Mouse (Mus musculus) liver, embryonic 15.5 days (tissue): ENCODE data around the gene Fmo2. TPM values are rescaled to one million over a fixed set of nuclear protein-coding genes. Genes with fewer than 3 reads are reported as not detected.

Source experiments
- ATAC-seq: fragments of 200-750 bp; cut with Nextera tagmentation; 2 replicates; pipeline ENCODE4 v1.8.0; 2017; ENCODE audit warnings: moderate number of reproducible peaks, mild to moderate bottlenecking, moderate library complexity; ENCODE audit not compliant: insufficient read depth
- H3K27ac ChIP-seq: fragments of 300-500 bp; sonication (generic); replicated peaks from 2 replicates; pipeline ENCODE4 v1.5.1; 2015; ENCODE audit warnings: mild to moderate bottlenecking, inconsistent platforms
- H3K27me3 ChIP-seq: fragments of 300-500 bp; sonication (generic); 2 replicates; pipeline ENCODE4 v1.6.1; 2015; ENCODE audit warnings: mild to moderate bottlenecking, inconsistent platforms
- H3K36me3 ChIP-seq: fragments of 300-500 bp; sonication (generic); replicated peaks from 2 replicates; pipeline ENCODE4 v1.6.1; 2015; ENCODE audit warnings: moderate library complexity, mild to moderate bottlenecking, inconsistent platforms
- H3K4me1 ChIP-seq: fragments of 300-500 bp; sonication (generic); replicated peaks from 2 replicates; pipeline ENCODE4 v1.6.1; 2015; ENCODE audit warnings: inconsistent platforms
- H3K4me2 ChIP-seq: fragments of 300-500 bp; sonication (generic); 2 replicates; pipeline ENCODE4 v1.6.1; 2015; ENCODE audit warnings: moderate library complexity, mild to moderate bottlenecking, inconsistent platforms
- H3K4me3 ChIP-seq: fragments of 300-500 bp; sonication (generic); replicated peaks from 2 replicates; pipeline ENCODE4 v1.5.1; 2015; ENCODE audit warnings: mild to moderate bottlenecking, inconsistent platforms
- H3K9ac ChIP-seq: fragments of 300-500 bp; sonication (generic); 2 replicates; pipeline ENCODE4 v1.6.1; 2015; ENCODE audit warnings: moderate library complexity, mild to moderate bottlenecking, inconsistent platforms
- H3K9me3 ChIP-seq: fragments of 300-500 bp; sonication (generic); replicated peaks from 2 replicates; pipeline ENCODE4 v1.6.1; 2016; ENCODE audit warnings: inconsistent platforms
- WGBS: fragments of 180-500 bp; shearing (Covaris S2); methylation state at CpG from one replicate; pipeline ENCODE4 v1.1.7; 2015; ENCODE audit warnings: mixed read lengths; ENCODE audit not compliant: insufficient replicate concordance; 5-methylcytosine and 5-hydroxymethylcytosine counted together
- polyA plus RNA-seq: library from polyadenylated mRNA; unstranded; fragments of >200 nt; fragmentation: Nextera tagmentation; extraction: Ambion mirVana; gene quantifications from 2 replicates; pipeline ENCODE4 v1.2.1, GENCODE M21; 2015

The Fmo2 gene
- polyA plus RNA-seq, 1 experiment from 2014 or later = 0.14 TPM

DNA sequence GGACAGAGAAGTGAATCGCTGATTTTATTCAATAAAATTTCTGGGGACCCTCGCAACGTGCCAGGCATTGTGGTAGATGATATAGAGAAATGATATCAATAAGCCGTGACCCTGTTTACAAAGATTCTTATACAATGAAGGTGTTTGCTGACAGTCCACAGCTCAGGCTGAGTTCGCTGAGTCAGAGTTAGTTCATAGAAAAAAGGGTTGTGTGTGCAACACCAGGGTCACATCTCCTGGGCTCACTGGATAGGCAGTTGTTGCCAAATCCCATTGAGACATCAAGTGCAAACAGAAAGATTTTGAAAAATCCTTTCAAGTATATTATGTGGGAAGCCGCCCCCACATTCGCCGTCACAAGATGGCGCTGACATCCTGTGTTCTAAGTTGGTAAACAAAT lies 58.3 kb downstream of the Fmo2 start:
- no peak overlapping the region for H3K27ac ChIP-seq
- no peak for ATAC-seq
- no peak overlapping the region for H3K4me2 ChIP-seq
- H3K4me1 ChIP-seq = no peaks in the 10 kb centered on the region
- H3K36me3 ChIP-seq = 0 out of 2 replicates have a peak, but pooled peaks cover 3% of the 10 kb centered on the region
- H3K27me3 ChIP-seq = no peaks in the 10 kb centered on the region
- no peak overlapping the region for H3K9ac ChIP-seq
- WGBS = 79% methylated on average over 9 of the region's 9 CpGs
- H3K4me3 ChIP-seq = no peak overlapping the region
- H3K9me3 ChIP-seq = no peaks in the 10 kb centered on the region

DNA sequence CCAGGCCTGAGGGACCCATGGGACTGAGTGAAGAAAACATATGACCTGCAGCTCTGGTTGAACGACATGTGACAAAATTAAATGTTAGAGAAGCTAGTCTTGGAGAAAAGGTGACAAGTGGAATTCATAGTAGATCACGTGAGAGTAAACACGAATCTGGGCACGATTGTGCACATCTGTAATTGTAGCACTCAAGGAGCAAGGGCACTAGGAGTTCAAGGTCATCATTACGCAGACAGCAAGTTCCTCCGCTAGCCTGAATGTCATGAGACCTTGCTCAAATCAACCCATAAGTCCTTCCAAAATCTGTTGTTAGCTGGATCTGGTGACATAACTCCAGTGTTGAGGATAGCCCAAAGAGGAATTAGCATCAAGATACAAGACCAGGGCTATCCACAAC lies 59.5 kb downstream of the Fmo2 start:
- H3K4me3 ChIP-seq = no peak overlapping the region
- H3K9ac ChIP-seq = no peak overlapping the region
- no peaks in the 10 kb centered on the region for H3K27me3 ChIP-seq
- no peak for ATAC-seq
- no peaks in the 10 kb centered on the region for H3K9me3 ChIP-seq
- no peak overlapping the region for H3K27ac ChIP-seq
- no peaks in the 10 kb centered on the region for H3K4me1 ChIP-seq
- H3K4me2 ChIP-seq = no peak overlapping the region
- 68% methylated on average over 6 of the region's 6 CpGs for WGBS
- 0 out of 2 replicates have a peak, but pooled peaks cover 3% of the 10 kb centered on the region for H3K36me3 ChIP-seq

DNA sequence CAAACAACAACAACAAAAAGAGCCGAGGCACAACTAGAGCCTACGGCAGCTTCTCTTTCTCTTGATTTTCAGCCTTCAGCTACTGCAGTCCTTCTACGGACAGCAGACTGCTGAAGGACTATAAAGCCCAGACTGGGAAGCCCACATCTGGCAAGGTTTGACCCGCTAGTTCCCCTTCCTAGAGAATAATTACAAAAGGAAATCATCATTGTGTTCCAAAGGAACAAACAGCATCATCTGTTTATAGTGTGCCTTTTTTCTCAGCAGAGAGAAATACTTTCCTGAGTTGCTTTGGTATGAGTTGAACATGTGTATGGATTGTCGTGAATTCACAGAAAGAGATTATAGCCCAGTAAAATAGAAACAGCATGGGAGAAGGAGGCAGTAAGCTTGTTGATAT lies 64.2 kb downstream of the Fmo2 start:
- WGBS = 53% methylated on average over 5 of the region's 5 CpGs
- Histone ChIP-seq H3K9ac (no peak overlapping the region), H3K27ac (no peak overlapping the region), H3K36me3 (no peaks in the 10 kb centered on the region; the same call in 1 of the 2 replicates), H3K4me2 (no peak overlapping the region), H3K27me3 (no peaks in the 10 kb centered on the region), H3K4me1 (no peaks in the 10 kb centered on the region), H3K4me3 (no peak overlapping the region), H3K9me3 (no peaks in the 10 kb centered on the region)
- ATAC-seq = no peak

DNA sequence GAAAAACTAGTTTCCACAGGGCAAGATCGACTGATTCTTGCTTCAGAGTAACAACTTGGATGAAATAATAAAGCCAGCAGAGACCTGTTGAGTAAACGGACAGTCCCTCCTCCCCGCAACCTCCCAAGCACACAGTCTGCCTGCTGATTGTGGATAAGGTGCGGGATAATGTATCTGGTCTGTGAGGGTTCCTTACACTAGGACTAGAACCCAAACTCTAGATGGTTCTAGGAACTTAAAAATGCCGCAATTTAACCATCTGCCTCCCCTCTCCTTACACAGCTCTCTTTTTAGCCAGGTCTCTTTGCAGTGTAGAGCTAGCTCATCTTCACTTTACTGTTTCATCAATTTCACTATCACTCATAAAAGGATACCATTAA lies 66.0 kb downstream of the Fmo2 start:
- H3K9me3 ChIP-seq = no peaks in the 10 kb centered on the region
- WGBS = 64% methylated on average over 5 of the region's 5 CpGs
- no peaks in the 10 kb centered on the region for H3K27me3 ChIP-seq
- no peaks in the 10 kb centered on the region; the same call in 1 of the 2 replicates for H3K36me3 ChIP-seq
- H3K27ac ChIP-seq = no peak overlapping the region
- no peak overlapping the region for H3K9ac ChIP-seq
- H3K4me2 ChIP-seq = no peak overlapping the region
- H3K4me1 ChIP-seq = no peaks in the 10 kb centered on the region
- H3K4me3 ChIP-seq = no peak overlapping the region
- ATAC-seq = no peak

DNA sequence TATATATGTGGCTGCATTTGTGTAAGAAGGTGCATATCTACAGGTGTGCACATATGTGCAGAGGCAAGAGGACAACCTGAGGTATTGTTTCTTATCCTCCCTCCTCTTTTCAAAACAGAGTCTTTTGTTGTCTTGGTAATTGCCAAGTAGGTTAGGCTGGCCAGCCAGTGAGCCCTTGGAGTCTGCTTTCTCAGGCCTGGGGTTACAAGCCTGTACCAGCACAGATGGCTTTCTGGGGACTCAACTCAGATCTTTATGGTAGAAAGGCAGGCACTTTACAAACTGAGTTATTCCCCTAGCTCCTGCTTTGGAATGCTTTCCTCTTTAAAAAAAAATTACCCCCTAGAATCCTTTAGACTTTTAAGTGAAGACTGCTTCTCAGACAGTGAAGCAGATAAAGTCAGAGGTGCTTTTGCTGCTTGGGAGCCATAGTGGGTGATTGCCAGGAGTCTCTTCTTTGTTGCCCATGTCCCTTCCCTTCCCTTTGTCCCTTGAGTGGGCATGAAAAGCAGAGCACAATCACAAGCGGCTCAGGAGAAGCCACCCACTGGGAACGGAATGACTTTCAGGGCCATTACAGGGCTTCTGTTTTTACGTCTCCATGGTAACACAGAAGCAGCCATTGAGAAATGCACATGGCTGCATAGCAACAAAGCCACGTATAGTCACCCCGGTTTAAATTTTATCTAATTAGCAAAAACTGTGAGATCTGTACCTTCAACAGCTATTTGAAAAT lies 66.5 kb downstream of the Fmo2 start:
- WGBS = 37% methylated on average over 5 of the region's 5 CpGs
- no peak overlapping the region for H3K9ac ChIP-seq
- H3K4me1 ChIP-seq = no peaks in the 10 kb centered on the region
- no peaks in the 10 kb centered on the region; the same call in 1 of the 2 replicates for H3K36me3 ChIP-seq
- no peak overlapping the region for H3K4me2 ChIP-seq
- no peaks in the 10 kb centered on the region for H3K27me3 ChIP-seq
- H3K4me3 ChIP-seq = no peak overlapping the region
- H3K27ac ChIP-seq = no peak overlapping the region
- H3K9me3 ChIP-seq = no peaks in the 10 kb centered on the region
- ATAC-seq = no peak

Other genes with a start within 250 kb of the Fmo2 start
- gene Myocos, start 240.5 kb downstream of the Fmo2 start, polyA plus RNA-seq = not detected in 2 replicates
- gene Prrc2c, start 158.2 kb downstream of the Fmo2 start, polyA plus RNA-seq = 32.9 and 33.4 TPM in 2 replicates
- gene Fmo4, start 84.8 kb downstream of the Fmo2 start, polyA plus RNA-seq = 3.3 and 4.1 TPM in 2 replicates
- gene Fmo1, start 32.1 kb downstream of the Fmo2 start, polyA plus RNA-seq = 29.4 and 34.5 TPM in 2 replicates
- not detected in 2 replicates for gene Fmo6, start 38.8 kb upstream of the Fmo2 start, polyA plus RNA-seq
- gene Fmo3, start 85.8 kb upstream of the Fmo2 start, polyA plus RNA-seq = not detected in 2 replicates
- gene Mroh9, start 186.9 kb upstream of the Fmo2 start, polyA plus RNA-seq = not detected in 2 replicates